Mouse (Mus musculus): Measurements from ENCODE around the gene Palm2. TPM values are rescaled to one million over a fixed set of nuclear protein-coding genes. Genes with fewer than 3 reads are reported as not detected.

Gene Palm2
- polyA plus RNA-seq, 1 experiment from 2014 or later: 2.9 TPM

DNA sequence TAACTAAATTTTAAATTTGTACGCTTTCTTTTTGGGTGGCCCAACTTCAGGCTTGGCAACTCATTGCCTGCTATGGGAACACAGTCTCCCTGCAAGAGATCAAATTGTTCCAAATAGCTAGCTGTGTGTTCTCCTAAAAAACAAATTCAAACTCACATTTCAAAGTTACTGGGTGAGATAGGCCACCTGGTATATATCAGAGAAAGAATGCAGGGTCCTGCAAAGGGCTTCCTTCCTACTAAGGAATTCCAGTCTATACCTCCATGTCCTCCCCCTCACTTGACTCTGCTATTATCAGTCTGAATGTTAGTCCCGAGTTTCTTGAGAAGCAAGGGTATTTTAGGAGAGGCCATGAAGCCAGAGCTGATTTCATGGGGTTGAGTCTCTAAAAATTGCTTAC lies 81.3 kb downstream of the Palm2 start:
- Histone ChIP-seq H3K27ac (no peak overlapping the region), H3K4me1 (no peaks in the 10 kb centered on the region), H3K4me3 (replicated peaks) (no peak overlapping the region), H3K9ac (no peak overlapping the region), H3K36me3 (replicated peaks) (no peaks in the 10 kb centered on the region), H3K27me3 (no peaks in the 10 kb centered on the region), H3K9me3 (no peaks in the 10 kb centered on the region), H3K4me2 (no peak overlapping the region)
- ATAC-seq (ENCODE audit: low FRiP score): no peak
- WGBS: 83% methylated on average over 2 of the region's 2 CpGs

DNA sequence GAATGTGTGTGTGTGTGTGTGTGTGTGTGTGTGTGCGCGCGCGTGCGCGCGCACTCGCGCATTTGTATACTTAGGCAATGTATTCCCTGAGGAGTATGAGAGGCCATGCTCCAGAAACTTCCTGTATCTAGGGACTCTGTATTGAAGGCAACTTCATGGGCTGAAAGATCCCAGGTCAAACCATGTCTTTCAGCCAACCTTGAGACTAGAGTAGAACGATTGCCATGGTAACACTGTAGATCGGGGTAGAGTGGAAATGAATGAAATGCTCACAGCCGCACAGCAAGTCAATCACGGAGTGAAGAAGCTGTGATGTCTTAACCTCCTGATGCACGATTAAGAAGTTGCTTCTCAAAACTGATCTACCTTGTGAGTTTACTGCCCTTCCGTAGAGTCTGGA lies 89.4 kb downstream of the Palm2 start:
- Histone ChIP-seq H3K4me3 (replicated peaks) (no peak overlapping the region), H3K36me3 (replicated peaks) (no peaks in the 10 kb centered on the region), H3K4me1 (no peaks in the 10 kb centered on the region), H3K9me3 (no peaks in the 10 kb centered on the region), H3K9ac (no peak overlapping the region), H3K27ac (no peak overlapping the region), H3K4me2 (no peak overlapping the region), H3K27me3 (no peaks in the 10 kb centered on the region)
- ATAC-seq (ENCODE audit: low FRiP score): no peak
- 93% methylated on average over 15 of the region's 15 CpGs for WGBS

DNA sequence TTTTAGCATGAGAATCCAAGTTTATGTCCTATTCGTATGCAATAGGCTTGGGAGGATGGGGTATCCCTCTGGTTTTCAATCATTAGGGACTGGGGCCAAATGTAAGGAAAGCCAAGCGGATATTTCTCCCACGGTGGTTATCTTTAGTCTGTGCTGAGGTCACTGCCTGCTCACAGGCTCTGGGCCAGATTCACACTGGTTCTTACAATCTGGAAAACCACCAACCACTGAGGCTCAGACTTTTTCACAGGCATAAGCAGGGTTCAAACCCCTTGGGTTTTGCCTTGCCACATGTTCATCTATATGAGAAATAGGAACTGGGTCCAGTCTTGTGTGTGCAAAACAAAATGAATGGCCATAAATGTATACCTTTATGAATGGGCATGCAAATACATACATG lies 90.4 kb downstream of the Palm2 start:
- Histone ChIP-seq H3K9me3 (no peaks in the 10 kb centered on the region), H3K4me2 (no peak overlapping the region), H3K9ac (no peak overlapping the region), H3K27ac (no peak overlapping the region), H3K4me1 (no peaks in the 10 kb centered on the region), H3K4me3 (replicated peaks) (no peak overlapping the region), H3K27me3 (no peaks in the 10 kb centered on the region), H3K36me3 (replicated peaks) (no peaks in the 10 kb centered on the region)
- WGBS: 92% methylated on average over 3 of the region's 3 CpGs
- ATAC-seq (ENCODE audit: low FRiP score): no peak

DNA sequence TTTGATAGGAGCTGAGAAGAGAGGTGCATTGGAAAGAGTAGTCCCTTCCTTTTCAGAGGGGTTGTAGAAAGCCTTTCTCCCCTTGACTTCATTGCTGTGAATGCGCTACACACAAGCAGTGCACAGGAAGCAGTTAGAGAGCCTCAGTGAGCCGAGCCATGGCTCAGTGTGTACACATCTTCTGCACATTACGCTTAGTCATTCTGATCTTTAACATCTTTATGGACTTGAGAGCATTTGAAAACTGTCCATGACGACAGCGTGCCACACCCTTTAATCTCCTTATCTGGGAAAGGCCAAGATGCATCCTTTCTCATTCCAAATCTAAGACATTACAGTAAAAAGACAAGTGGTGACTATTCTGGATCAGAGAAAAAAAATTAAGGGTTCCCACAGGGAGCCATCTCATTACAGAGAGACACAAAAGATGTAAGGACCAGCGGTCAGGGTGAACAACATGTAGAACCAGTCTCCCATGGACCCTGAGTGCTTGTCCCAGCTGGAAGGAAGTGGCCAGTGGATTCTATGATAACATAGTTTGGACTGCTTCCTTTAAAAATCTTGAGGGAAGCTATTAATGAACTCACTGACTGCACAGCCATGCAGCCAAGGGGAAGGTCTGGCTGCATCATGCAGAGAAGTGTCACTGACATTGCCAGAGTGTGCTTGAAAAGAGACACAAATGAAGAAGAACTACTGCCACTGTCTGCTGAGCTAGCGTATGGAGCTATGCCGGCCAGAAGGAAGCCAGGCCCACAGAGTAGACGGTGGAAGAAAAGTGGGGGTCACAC lies 91.4 kb downstream of the Palm2 start:
- H3K9ac ChIP-seq: no peak overlapping the region
- H3K27ac ChIP-seq: no peak overlapping the region
- H3K4me1 ChIP-seq: no peaks in the 10 kb centered on the region
- H3K27me3 ChIP-seq: no peaks in the 10 kb centered on the region
- no peak overlapping the region for H3K4me2 ChIP-seq
- no peaks in the 10 kb centered on the region for H3K9me3 ChIP-seq
- H3K4me3 ChIP-seq (replicated peaks): no peak overlapping the region
- ATAC-seq (ENCODE audit: low FRiP score): no peak
- no peaks in the 10 kb centered on the region for H3K36me3 ChIP-seq (replicated peaks)
- WGBS: 88% methylated on average over 9 of the region's 9 CpGs

DNA sequence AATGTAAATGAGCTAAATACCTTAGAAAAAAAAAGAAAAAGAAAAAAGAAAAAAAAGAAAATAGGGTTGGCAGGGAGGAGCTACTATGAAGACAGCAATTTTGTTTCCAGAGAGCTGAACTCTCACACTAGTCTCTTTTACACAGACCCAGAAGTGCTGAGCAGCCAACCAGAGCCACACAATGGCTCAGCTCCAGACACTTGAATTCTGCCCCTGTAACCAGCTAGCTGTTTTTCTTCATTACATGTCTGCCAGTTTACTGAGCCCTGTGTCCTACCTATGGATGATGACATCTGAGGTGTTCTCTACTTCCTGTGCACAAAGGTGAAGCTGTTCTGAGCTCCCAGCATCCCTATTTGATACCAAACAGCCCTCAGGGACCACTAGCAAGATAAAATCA lies 94.2 kb downstream of the Palm2 start:
- no peak for ATAC-seq (ENCODE audit: low FRiP score)
- Histone ChIP-seq H3K4me2 (no peak overlapping the region), H3K27me3 (no peaks in the 10 kb centered on the region), H3K27ac (no peak overlapping the region), H3K9me3 (no peaks in the 10 kb centered on the region), H3K4me1 (no peaks in the 10 kb centered on the region), H3K9ac (no peak overlapping the region), H3K4me3 (replicated peaks) (no peak overlapping the region), H3K36me3 (replicated peaks) (no peaks in the 10 kb centered on the region)

DNA sequence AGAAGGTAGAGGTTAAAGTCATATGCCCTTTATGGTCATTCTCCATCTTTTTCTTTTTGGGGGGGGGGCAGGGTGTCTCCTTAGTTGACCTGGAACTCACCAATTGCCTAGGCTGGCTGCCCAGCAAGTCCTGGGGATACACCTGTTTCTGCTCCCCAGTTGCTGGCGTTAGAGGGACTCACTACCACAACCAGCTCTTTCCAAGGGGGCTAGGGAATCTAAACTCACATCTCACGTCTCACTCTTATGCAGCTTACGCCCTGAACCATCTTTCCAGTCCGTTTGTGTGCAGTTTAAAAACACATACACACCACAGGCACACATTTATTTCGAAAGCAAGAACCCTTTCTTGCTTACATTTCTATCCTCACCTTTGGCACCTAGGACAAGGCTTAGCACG lies 99.6 kb downstream of the Palm2 start:
- Histone ChIP-seq H3K4me1 (peaks cover 7% of the 10 kb centered on the region), H3K4me2 (no peak overlapping the region), H3K27ac (no peak overlapping the region), H3K9ac (no peak overlapping the region), H3K4me3 (replicated peaks) (no peak overlapping the region), H3K9me3 (no peaks in the 10 kb centered on the region), H3K36me3 (replicated peaks) (no peaks in the 10 kb centered on the region), H3K27me3 (no peaks in the 10 kb centered on the region)
- ATAC-seq (ENCODE audit: low FRiP score): no peak
- WGBS: 80% methylated on average over 6 of the region's 6 CpGs

DNA sequence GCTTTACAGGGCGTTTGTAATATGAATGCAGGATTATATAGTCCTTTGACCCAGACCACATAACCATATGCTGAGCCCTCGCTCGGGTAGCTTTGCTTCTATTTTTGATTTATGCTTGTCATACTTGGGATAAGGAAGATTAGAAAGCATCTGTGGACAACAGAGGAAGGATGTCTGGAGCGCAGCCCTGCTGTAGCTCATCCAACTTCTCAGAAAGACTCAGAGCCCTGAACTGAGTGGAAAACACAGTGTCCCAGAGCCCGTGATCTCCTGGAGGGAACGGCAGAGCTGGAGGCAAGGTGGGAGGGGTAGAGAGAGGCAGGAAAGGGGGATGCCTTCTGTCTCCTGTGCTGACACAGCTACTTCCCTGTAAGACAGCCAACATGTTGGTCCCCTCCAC lies 100.2 kb downstream of the Palm2 start:
- no peak for ATAC-seq (ENCODE audit: low FRiP score)
- no peak overlapping the region for H3K9ac ChIP-seq
- H3K4me3 ChIP-seq (replicated peaks): no peak overlapping the region
- H3K9me3 ChIP-seq: no peaks in the 10 kb centered on the region
- no peak overlapping the region for H3K27ac ChIP-seq
- 71% methylated on average over 6 of the region's 6 CpGs for WGBS
- no peaks in the 10 kb centered on the region for H3K27me3 ChIP-seq
- H3K36me3 ChIP-seq (replicated peaks): no peaks in the 10 kb centered on the region
- peaks cover 7% of the 10 kb centered on the region for H3K4me1 ChIP-seq
- no peak overlapping the region for H3K4me2 ChIP-seq

DNA sequence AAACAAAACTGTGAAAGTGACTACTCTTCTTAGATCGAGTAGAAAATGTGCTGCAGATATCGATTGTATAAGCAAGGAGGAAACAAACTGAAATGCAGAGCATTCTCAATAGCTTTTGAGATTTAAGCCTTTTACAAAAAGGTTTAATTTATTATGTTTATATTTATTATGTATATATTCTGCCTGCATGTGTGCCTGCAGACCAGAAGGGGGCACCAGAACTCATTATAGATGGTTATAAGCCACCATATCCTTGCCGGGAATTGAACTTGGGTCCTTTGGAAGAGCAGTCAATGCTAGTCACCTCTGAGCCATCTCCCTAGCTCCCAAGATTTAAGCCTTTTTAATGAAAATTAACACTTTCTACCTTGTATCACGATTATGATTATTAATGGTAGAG lies 101.0 kb downstream of the Palm2 start:
- no peaks in the 10 kb centered on the region for H3K36me3 ChIP-seq (replicated peaks)
- H3K4me3 ChIP-seq (replicated peaks): no peak overlapping the region
- ATAC-seq (ENCODE audit: low FRiP score): no peak
- no peak overlapping the region for H3K4me2 ChIP-seq
- H3K27ac ChIP-seq: no peak overlapping the region
- no peaks in the 10 kb centered on the region for H3K27me3 ChIP-seq
- H3K4me1 ChIP-seq: peaks cover 7% of the 10 kb centered on the region
- WGBS: 90% methylated on average over 4 of the region's 4 CpGs
- H3K9ac ChIP-seq: no peak overlapping the region
- no peaks in the 10 kb centered on the region for H3K9me3 ChIP-seq

DNA sequence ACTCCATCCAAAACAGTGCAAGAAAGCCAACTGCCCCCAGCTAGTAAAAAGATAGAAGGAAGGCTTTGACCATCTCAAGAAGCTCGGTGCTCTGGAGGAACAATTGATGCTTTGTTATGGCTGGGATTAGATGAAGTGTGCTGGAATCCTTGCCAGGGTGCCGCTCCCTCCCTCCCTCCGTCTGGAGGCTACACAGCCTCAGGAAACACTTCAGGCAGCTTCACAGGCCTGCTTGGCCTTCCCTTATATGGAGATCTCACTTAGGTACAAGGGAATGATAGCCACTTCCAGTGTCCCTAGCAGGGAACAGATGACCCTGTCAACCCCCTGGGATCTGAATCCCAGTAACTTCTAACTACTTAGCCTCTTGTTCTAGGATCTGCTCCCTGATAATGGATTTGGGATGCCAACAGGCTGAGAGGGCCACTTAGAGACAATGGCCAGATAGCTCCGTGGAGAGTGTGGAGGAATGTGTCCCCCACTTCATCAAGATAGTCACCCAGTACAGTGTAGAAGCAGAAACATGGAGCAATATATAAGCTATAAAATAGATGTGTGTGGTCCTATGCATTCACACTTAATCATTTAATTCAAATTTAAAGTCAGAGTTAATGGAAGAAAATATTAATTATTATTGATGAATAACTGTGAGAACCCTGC lies 104.1 kb downstream of the Palm2 start:
- no peaks in the 10 kb centered on the region for H3K27me3 ChIP-seq
- ATAC-seq (ENCODE audit: low FRiP score): no peak
- H3K27ac ChIP-seq: no peak overlapping the region
- H3K4me3 ChIP-seq (replicated peaks): no peak overlapping the region
- WGBS: 11% methylated on average over 4 of the region's 4 CpGs
- H3K9me3 ChIP-seq: no peaks in the 10 kb centered on the region
- peaks cover 7% of the 10 kb centered on the region for H3K4me1 ChIP-seq
- H3K4me2 ChIP-seq: no peak overlapping the region
- no peaks in the 10 kb centered on the region for H3K36me3 ChIP-seq (replicated peaks)
- H3K9ac ChIP-seq: no peak overlapping the region

DNA sequence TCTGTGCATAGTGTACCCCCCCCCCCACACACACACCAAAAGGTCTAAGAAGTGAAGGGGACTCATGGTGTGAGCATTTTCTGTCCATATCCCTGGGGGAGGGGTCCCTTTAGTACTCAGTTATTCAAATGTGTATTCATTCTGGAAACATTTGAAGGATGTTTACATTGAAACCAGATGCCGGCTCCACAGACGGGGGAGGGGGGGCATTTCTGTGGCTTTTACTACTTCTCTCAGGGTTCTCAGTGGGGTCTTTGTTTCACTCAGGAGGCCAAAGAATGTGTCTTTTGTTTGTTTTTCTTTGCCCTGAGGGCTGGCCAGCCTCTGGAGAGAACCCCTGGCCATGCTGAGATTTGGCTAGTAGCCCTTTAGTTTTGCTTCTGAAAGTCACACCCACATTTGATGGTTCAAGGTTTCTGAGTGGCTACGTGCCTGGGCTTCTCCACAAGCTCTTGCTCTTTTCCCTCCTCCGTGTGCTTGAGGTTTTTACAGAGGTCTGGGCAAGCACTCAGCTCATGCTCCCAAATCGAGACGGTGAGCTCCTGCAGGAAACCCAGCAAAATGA lies 109.7 kb downstream of the Palm2 start:
- Histone ChIP-seq H3K36me3 (replicated peaks) (no peaks in the 10 kb centered on the region), H3K27me3 (no peaks in the 10 kb centered on the region), H3K9me3 (no peaks in the 10 kb centered on the region; the same call in 1 of the 2 replicates), H3K4me1 (peaks cover 11% of the 10 kb centered on the region), H3K9ac (no peak overlapping the region), H3K4me2 (peak overlapping the region; percentile 26), H3K27ac (peak overlapping the region; percentile 58), H3K4me3 (replicated peaks) (no peak overlapping the region)
- WGBS: 2% methylated on average over 6 of the region's 6 CpGs
- ATAC-seq (ENCODE audit: low FRiP score): peak; percentile 84

DNA sequence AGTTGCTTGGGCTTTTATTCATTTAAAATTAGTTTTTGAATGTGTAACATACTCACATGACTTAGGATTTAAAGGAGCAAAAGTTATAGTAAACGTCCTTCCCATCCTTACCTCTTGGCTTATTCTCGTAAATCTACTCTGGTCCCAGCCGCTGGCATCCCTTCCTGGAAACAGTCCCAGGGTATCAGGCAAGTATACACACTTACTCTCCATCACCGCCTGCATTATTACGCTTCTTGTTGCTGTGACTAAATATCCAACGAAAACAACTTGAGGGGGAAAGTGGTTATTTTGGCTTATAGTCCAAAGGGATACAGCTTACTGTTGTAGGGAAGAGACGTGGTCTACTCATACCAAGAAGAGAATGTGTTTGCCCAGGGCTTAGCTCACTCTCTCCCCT lies 113.7 kb downstream of the Palm2 start:
- ATAC-seq (ENCODE audit: low FRiP score): no peak
- WGBS: 90% methylated on average over 7 of the region's 7 CpGs
- no peak overlapping the region for H3K27ac ChIP-seq
- H3K36me3 ChIP-seq (replicated peaks): no peaks in the 10 kb centered on the region
- H3K9ac ChIP-seq: no peak overlapping the region
- peaks cover 11% of the 10 kb centered on the region for H3K4me1 ChIP-seq
- no peak overlapping the region for H3K4me2 ChIP-seq
- no peak overlapping the region for H3K4me3 ChIP-seq (replicated peaks)
- no peaks in the 10 kb centered on the region; the same call in 1 of the 2 replicates for H3K9me3 ChIP-seq
- H3K27me3 ChIP-seq: no peaks in the 10 kb centered on the region

DNA sequence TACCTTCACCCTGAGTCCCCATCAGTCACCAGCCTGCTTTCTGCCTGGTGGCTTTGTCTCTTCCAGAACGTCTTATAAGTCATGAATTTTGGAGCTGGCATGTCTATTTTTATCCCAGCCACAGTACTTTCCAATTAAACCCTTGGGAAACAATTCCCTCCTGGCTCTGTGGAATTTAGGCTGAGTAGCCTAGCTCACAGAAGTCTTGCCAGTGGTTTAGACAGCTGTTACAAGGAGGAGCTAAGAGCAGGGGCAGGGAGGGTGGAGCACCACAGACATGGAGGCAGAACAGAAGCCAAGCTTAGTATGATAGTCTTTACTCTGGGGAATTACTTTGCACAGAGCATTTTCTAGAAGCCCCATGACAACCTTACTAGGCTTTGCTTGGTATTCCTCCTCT lies 116.2 kb downstream of the Palm2 start:
- WGBS: 66% methylated on average over 1 of the region's 1 CpGs

DNA sequence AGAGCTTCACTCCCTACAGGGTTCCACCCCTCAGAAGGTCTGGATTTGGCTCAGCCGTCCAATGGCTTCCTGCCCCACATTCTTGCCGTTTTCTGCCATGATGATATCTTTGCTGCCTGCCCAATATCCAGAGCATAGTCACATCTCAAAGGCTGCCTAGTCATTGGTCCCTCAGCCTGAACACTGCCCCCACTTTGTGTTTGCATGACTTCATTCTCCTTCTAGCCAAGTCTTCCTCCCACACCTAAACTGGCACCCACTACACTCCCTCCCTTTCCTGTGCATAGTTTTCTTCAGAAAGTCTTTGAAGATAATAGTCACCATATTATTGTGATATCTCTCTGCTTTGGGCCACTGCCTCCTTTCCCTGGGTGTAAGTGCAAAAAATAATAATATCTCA lies 123.1 kb downstream of the Palm2 start:
- 87% methylated on average over 2 of the region's 2 CpGs for WGBS
- no peak for ATAC-seq (ENCODE audit: low FRiP score)
- no peak overlapping the region for H3K27ac ChIP-seq
- H3K36me3 ChIP-seq (replicated peaks): no peaks in the 10 kb centered on the region
- H3K27me3 ChIP-seq: no peaks in the 10 kb centered on the region
- no peak overlapping the region for H3K4me2 ChIP-seq
- H3K4me3 ChIP-seq (replicated peaks): no peak overlapping the region
- H3K9me3 ChIP-seq: no peaks in the 10 kb centered on the region
- H3K4me1 ChIP-seq: no peaks in the 10 kb centered on the region
- no peak overlapping the region for H3K9ac ChIP-seq

More for the DNA sequence above, 116.2 kb downstream of the Palm2 start:
- Histone ChIP-seq H3K36me3 (replicated peaks) (no peaks in the 10 kb centered on the region), H3K27ac (no peak overlapping the region), H3K4me1 (no peaks in the 10 kb centered on the region), H3K4me2 (no peak overlapping the region), H3K27me3 (no peaks in the 10 kb centered on the region), H3K9ac (no peak overlapping the region), H3K4me3 (replicated peaks) (no peak overlapping the region), H3K9me3 (no peaks in the 10 kb centered on the region; the same call in 1 of the 2 replicates)
- ATAC-seq (ENCODE audit: low FRiP score): no peak

Measured in forebrain, embryonic 12.5 days (tissue).